Mouse (Mus musculus) spleen, adult 2 months (tissue): Measurements from ENCODE around the gene Cyth4. TPM values are rescaled to one million over a fixed set of nuclear protein-coding genes. Genes with fewer than 3 reads are reported as not detected.

Experiments
- DNase-seq, 2 experiments: peaks; one replicate each; pipeline versions ENCODE4 v3.0.0 to v3.0.0-alpha.2; 2012 to 2021; ENCODE audit warnings: low spot score in 2 of 2, low read depth in 1 of 2
- H3K27ac ChIP-seq: fragments of 200-500 bp; 2 replicates; pipeline ENCODE4 v1.5.1; 2012; ENCODE audit warnings: low read length, inconsistent platforms; ENCODE audit not compliant: insufficient read depth
- H3K27me3 ChIP-seq: fragments of 200-500 bp; 2 replicates; pipeline ENCODE4 v1.6.1; 2012; ENCODE audit warnings: mild to moderate bottlenecking, moderate library complexity, low read length, inconsistent platforms; ENCODE audit not compliant: control insufficient read depth, insufficient read depth
- H3K36me3 ChIP-seq: fragments of 200-500 bp; 2 replicates; pipeline ENCODE4 v1.6.1; 2012; ENCODE audit warnings: mild to moderate bottlenecking, low read length, inconsistent platforms; ENCODE audit not compliant: control insufficient read depth, insufficient read depth
- H3K4me1 ChIP-seq: fragments of 200-500 bp; 2 replicates; pipeline ENCODE4 v1.6.1; 2011; ENCODE audit warnings: inconsistent platforms; ENCODE audit not compliant: control insufficient read depth, insufficient read depth, insufficient read length
- H3K4me3 ChIP-seq: fragments of 200-500 bp; 2 replicates; pipeline ENCODE4 v1.5.1; 2011; ENCODE audit warnings: mild to moderate bottlenecking, inconsistent platforms; ENCODE audit not compliant: insufficient read depth, insufficient read length; ENCODE audit errors: extremely low read depth
- CTCF ChIP-seq: fragments of 200-500 bp; IDR thresholded peaks from 2 replicates; pipeline ENCODE4 v1.5.1; 2011; ENCODE audit warnings: mild to moderate bottlenecking, inconsistent platforms; ENCODE audit not compliant: insufficient read depth, insufficient read length, insufficient replicate concordance; ENCODE audit errors: extremely low read depth
- POLR2A ChIP-seq: fragments of 200-500 bp; IDR thresholded peaks from 2 replicates; pipeline ENCODE4 v1.6.1; 2011; ENCODE audit warnings: low read depth, low read length, inconsistent platforms
- WGBS: fragments of 180-500 bp; shearing (Covaris S2); methylation state at CpG from one replicate; pipeline ENCODE4 v1.1.7; 2018; 5-methylcytosine and 5-hydroxymethylcytosine counted together
- polyA plus RNA-seq: library from polyadenylated mRNA; depleted of rRNA; stranded (reverse); fragments of >200 nt; gene quantifications from 2 replicates; pipeline ENCODE4 v1.2.3, GENCODE M21; 2012; rRNA removed

Gene Cyth4
- polyA plus RNA-seq, 1 experiment: 136 TPM

DNA sequence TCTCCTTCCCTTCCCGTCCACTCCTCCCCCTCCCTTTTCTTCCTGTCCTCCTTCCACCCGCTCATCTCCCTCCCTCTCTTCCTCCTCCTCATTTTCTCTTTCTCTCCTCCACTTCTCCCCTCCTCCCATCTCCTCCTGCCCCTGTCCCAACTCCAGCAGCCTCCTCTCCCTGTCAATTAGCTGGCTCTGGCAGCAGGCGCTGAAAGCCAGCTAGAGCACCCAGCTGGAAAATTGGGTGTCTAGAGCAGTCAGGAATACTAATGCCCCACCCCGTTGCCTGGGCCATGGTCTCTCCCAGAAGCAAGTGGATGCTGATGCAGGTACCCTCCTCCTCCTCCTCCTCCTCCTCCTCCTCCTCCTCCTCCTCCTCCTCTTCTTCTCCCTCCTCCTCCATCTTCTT, 54.3 kb downstream of the Cyth4 start:
- no peak overlapping the region for H3K4me3 ChIP-seq
- WGBS: 60% methylated on average over 4 of the region's 4 CpGs
- DNase-seq: no peak
- H3K27ac ChIP-seq: no peak overlapping the region
- no peaks in the 10 kb centered on the region for H3K36me3 ChIP-seq
- TF ChIP-seq CTCF: no peak
- TF ChIP-seq POLR2A: no peak
- H3K4me1 ChIP-seq: no peaks in the 10 kb centered on the region
- no peaks in the 10 kb centered on the region for H3K27me3 ChIP-seq

DNA sequence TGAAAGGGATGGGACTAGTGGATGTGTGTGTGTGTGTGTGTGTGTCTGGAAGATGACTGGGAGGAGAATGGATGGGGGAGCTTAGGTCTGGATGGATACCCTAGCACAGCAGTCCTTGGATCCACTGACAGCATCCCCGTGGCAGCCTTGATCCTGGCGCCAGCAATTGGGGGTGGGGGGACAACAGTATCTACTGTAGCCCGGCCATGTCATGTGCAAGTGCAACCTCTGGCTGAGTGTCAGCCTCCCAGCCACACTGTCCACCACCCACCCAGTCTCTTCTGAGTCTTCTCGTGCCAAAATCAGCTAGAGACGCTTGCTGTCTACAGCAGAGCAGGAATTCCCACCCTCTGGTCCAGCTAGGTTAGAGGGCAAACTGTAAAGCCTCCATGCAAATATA, 67.4 kb downstream of the Cyth4 start:
- Histone ChIP-seq H3K27ac (no peak overlapping the region), H3K4me1 (no peaks in the 10 kb centered on the region), H3K4me3 (no peak overlapping the region), H3K36me3 (no peaks in the 10 kb centered on the region), H3K27me3 (no peaks in the 10 kb centered on the region)
- DNase-seq: no peak
- TF ChIP-seq POLR2A (no peak), CTCF (no peak)
- 88% methylated on average over 5 of the region's 5 CpGs for WGBS

DNA sequence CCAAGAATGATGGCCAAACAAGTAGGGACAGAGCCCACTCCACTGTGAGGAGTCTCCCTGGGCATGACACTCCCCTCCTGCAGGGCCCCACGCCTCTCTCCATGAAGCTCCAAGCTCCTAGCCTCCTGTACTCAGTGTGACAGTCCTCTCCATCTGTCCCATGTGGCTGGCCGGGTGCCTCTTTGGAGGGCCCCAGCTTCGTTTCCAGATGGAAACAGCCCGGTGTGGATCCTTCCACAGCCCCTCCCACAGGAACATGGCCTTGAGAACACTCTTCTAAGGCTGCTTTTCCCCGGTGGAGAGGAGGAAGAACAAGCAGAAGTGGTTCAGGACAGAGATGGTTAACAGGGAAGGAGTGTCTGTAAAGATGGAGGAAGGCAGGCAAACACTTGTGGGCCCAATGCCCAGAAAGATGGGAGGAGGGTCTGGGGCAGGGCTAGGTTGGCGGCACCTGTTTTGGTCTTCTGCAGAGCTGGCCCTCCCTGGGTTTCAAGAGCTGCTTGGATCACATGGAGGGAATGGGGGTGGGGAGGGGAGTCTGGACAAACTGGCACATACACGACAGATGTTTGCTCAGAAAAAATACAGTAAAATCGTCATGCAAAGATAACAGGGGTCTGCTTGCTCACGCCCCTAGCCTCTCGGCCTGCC, 72.5 kb downstream of the Cyth4 start:
- H3K36me3 ChIP-seq: no peaks in the 10 kb centered on the region
- H3K4me1 ChIP-seq: no peaks in the 10 kb centered on the region
- H3K27ac ChIP-seq: no peak overlapping the region
- no peak overlapping the region for H3K4me3 ChIP-seq
- peaks cover 2% of the 10 kb centered on the region; the same call in 1 of the 2 replicates for H3K27me3 ChIP-seq
- no peak for TF ChIP-seq POLR2A
- TF ChIP-seq CTCF: no peak
- no peak for DNase-seq
- 53% methylated on average over 10 of the region's 10 CpGs for WGBS

DNA sequence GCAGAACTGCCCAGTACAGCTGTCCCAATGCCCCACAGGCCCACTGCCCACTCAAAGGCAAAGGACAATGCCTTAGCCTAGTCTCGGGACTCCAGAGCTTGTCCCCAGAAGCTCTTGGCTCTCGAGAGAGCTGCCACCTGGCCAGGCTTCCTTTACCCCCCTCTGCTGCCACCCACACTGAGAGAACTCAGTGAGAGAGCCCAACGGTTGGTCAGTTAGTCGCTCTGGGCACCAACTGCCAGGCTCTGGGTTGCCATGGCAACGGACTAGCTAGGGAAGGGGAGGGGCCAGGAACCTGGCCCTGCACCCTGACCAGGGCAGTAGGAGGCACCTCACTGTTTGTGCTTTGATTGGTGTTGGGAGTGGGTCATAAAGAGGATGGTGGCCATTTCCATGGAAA, 73.5 kb downstream of the Cyth4 start:
- no peak for DNase-seq
- Histone ChIP-seq H3K4me3 (no peak overlapping the region), H3K4me1 (no peaks in the 10 kb centered on the region), H3K27me3 (peaks cover 2% of the 10 kb centered on the region; the same call in 1 of the 2 replicates), H3K36me3 (no peaks in the 10 kb centered on the region), H3K27ac (no peak overlapping the region)
- 7% methylated on average over 5 of the region's 5 CpGs for whole genome bisulfite sequencing
- TF ChIP-seq POLR2A (no peak), CTCF (no peak)

Other genes starting within 250 kb of the Cyth4 start
- gene Tex33, start 201.1 kb upstream of the Cyth4 start, polyA plus RNA-seq: not detected in 2 replicates
- 16.3 and 16.8 TPM in 2 replicates for gene Tst, start 191.1 kb upstream of the Cyth4 start, polyA plus RNA-seq
- gene Mpst, start 190.6 kb upstream of the Cyth4 start, polyA plus RNA-seq: 97.7 and 117 TPM in 2 replicates
- 61.5 and 85.3 TPM in 2 replicates for gene Kctd17, start 168.5 kb upstream of the Cyth4 start, polyA plus RNA-seq
- 0.21 and 0.35 TPM in 2 replicates for gene Tmprss6, start 128.4 kb upstream of the Cyth4 start, polyA plus RNA-seq
- 63.5 and 84.1 TPM in 2 replicates for gene Il2rb, start 101.8 kb upstream of the Cyth4 start, polyA plus RNA-seq
- 22.9 and 23.6 TPM in 2 replicates for gene C1qtnf6, start 65.6 kb upstream of the Cyth4 start, polyA plus RNA-seq
- gene Sstr3, start 52.4 kb upstream of the Cyth4 start, polyA plus RNA-seq: 0.26 TPM in 1 of 2 replicates, not detected in the other
- 1,941 and 2,027 TPM in 2 replicates for gene Rac2, start 24.3 kb upstream of the Cyth4 start, polyA plus RNA-seq
- 0.20 and 0.29 TPM in 2 replicates for gene Elfn2, start 121.7 kb downstream of the Cyth4 start, polyA plus RNA-seq
- gene Mfng, start 176.4 kb downstream of the Cyth4 start, polyA plus RNA-seq: 66.0 and 78.6 TPM in 2 replicates
- 6.4 and 7.4 TPM in 2 replicates for gene Card10, start 206.0 kb downstream of the Cyth4 start, polyA plus RNA-seq
- gene Cdc42ep1, start 245.6 kb downstream of the Cyth4 start, polyA plus RNA-seq: 29.6 and 31.3 TPM in 2 replicates